Mouse (Mus musculus) spleen, adult 2 months (tissue): ENCODE data around the gene Fbxl17.

Experiments
- CTCF ChIP-seq: fragments of 200-500 bp; IDR thresholded peaks from 2 replicates; pipeline ENCODE4 v1.5.1; 2011; ENCODE audit warnings: mild to moderate bottlenecking, inconsistent platforms; ENCODE audit not compliant: insufficient read depth, insufficient read length, insufficient replicate concordance; ENCODE audit errors: extremely low read depth
- POLR2A ChIP-seq: fragments of 200-500 bp; IDR thresholded peaks from 2 replicates; pipeline ENCODE4 v1.6.1; 2011; ENCODE audit warnings: low read depth, low read length, inconsistent platforms

- no peak for TF ChIP-seq CTCF
- TF ChIP-seq POLR2A: no peak
Measured at GRCm38 (mm10) chr17:63410101-63410500, 89.7 kb downstream of the Fbxl17 start.
